Mouse (Mus musculus) forebrain, embryonic 16.5 days (tissue): ENCODE results near the gene Oxtr. TPM values are rescaled to one million over a fixed set of nuclear protein-coding genes. Genes with fewer than 3 reads are reported as not detected.

Experiments
- ATAC-seq: fragments of 200-750 bp; cut with Nextera tagmentation; 2 replicates; pipeline ENCODE4 v1.8.0; 2017; ENCODE audit warnings: mild to moderate bottlenecking, moderate library complexity
- H3K27ac ChIP-seq: fragments of 300-500 bp; sonication (generic); 2 replicates; pipeline ENCODE4 v1.5.1; 2014; ENCODE audit warnings: low read length, control low read depth
- H3K27me3 ChIP-seq: fragments of 300-500 bp; sonication (generic); replicated peaks from 2 replicates; pipeline ENCODE4 v1.6.1; 2014; ENCODE audit warnings: low read length; ENCODE audit not compliant: control insufficient read depth, insufficient read depth
- H3K36me3 ChIP-seq: fragments of 300-500 bp; sonication (generic); 2 replicates; pipeline ENCODE4 v1.6.1; 2014; ENCODE audit not compliant: control insufficient read depth, insufficient read depth
- H3K4me1 ChIP-seq: fragments of 300-500 bp; sonication (generic); replicated peaks from 2 replicates; pipeline ENCODE4 v1.6.1; 2014; ENCODE audit warnings: low read length; ENCODE audit not compliant: control insufficient read depth, insufficient read depth
- H3K4me2 ChIP-seq: fragments of 300-500 bp; sonication (generic); 2 replicates; pipeline ENCODE4 v1.6.1; 2014; ENCODE audit warnings: mild to moderate bottlenecking, low read length, control low read depth
- H3K4me3 ChIP-seq: fragments of 300-500 bp; sonication (generic); replicated peaks from 2 replicates; pipeline ENCODE4 v1.5.1; 2014; ENCODE audit warnings: mild to moderate bottlenecking, low read length, control low read depth
- H3K9ac ChIP-seq: fragments of 300-500 bp; sonication (generic); replicated peaks from 2 replicates; pipeline ENCODE4 v1.6.1; 2014; ENCODE audit warnings: low read depth, low read length, control low read depth
- H3K9me3 ChIP-seq: fragments of 300-500 bp; sonication (generic); 2 replicates; pipeline ENCODE4 v1.6.1; 2016; ENCODE audit warnings: low read length; ENCODE audit not compliant: control insufficient read depth
- WGBS: fragments of 180-500 bp; shearing (Covaris S2); extraction: QIAGEN DNeasy Blood & Tissue Kit; methylation state at CpG from one replicate; pipeline ENCODE4 v1.1.7; 2014; 5-methylcytosine and 5-hydroxymethylcytosine counted together
- polyA plus RNA-seq: library from polyadenylated mRNA; unstranded; fragments of >200 nt; fragmentation: Nextera tagmentation; extraction: Ambion mirVana; gene quantifications from 2 replicates; pipeline ENCODE4 v1.2.1, GENCODE M21; 2015

Gene Oxtr
- polyA plus RNA-seq, 1 experiment from 2014 or later: 1.5 TPM

DNA sequence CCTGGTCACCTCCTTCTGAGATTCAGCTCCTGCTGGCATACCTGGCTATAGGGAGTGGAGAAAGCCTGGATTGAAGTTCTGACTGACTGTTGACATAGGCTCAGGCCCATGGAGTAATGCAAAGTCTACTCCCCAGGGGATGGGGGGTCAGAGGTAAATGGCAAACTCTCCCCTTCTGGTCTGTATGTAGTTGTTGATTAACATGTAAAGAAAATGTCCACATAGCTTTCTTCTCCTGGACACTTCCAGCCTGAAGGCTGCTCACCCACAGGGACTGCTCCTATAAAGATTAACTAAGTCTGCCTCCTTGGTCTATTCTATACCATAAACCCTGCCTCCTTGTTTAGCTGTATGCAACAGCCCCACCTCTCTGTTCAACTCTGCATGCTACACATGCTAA is 23.7 kb downstream of the Oxtr start:
- ATAC-seq: no peak

DNA sequence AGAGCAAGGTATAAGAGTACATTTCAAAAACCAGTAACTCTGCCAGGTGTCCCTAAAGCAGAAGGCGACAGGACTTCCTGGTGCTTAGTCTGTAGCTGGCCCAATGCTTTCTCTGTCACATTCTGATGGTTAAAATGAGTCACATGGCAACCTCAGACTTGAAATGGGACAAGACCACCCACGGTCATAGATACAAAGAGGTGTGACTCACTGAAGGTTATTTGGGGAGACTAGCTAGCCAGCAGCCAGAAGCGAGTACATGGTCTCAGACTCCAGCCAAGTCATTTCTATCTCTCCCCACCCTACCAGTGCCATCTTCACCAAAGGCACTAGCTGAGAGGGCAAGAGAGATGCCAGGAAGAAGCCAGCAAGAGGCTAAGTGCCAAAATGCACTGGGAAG is 24.3 kb downstream of the Oxtr start:
- H3K9me3 ChIP-seq: no peaks in the 10 kb centered on the region
- H3K9ac ChIP-seq: no peak overlapping the region
- H3K4me2 ChIP-seq: no peak overlapping the region
- H3K27me3 ChIP-seq: no peaks in the 10 kb centered on the region
- WGBS: 86% methylated on average over 3 of the region's 3 CpGs
- H3K4me3 ChIP-seq: no peak overlapping the region
- H3K27ac ChIP-seq: no peak overlapping the region
- H3K36me3 ChIP-seq: no peaks in the 10 kb centered on the region
- no peak for ATAC-seq
- H3K4me1 ChIP-seq: no peaks in the 10 kb centered on the region

More for the DNA sequence above, 23.7 kb downstream of the Oxtr start:
- H3K36me3 ChIP-seq: no peaks in the 10 kb centered on the region
- no peaks in the 10 kb centered on the region for H3K27me3 ChIP-seq
- no peak overlapping the region for H3K9ac ChIP-seq
- H3K4me3 ChIP-seq: no peak overlapping the region
- H3K9me3 ChIP-seq: no peaks in the 10 kb centered on the region
- H3K4me2 ChIP-seq: no peak overlapping the region
- H3K27ac ChIP-seq: no peak overlapping the region
- no peaks in the 10 kb centered on the region for H3K4me1 ChIP-seq

DNA sequence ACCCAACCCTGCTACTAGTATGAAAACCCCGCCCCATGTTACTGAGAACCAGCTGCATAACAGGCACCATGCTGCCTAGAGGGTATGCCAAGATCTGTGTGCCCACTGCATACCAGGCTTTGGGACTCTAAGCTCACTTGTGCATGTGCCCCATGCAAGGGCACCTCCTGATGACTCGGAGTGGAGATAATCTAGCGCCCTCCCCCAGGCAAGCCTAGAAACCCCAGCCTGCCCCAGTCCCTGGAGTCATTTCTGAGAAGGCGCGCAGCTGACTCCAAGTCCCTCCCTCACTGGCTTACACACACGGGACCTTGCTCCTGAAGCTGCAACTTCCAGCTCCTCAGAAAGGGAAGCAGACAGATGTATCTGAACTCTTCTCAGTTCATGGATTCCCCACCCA is 26.4 kb downstream of the Oxtr start:
- no peaks in the 10 kb centered on the region for H3K36me3 ChIP-seq
- no peak for ATAC-seq
- WGBS: 87% methylated on average over 6 of the region's 6 CpGs

GRCm38 (mm10) chr6:112461459-112461858 is 28.3 kb downstream of the Oxtr start:
- Histone ChIP-seq H3K36me3 (no peaks in the 10 kb centered on the region), H3K27ac (no peak overlapping the region), H3K4me1 (no peaks in the 10 kb centered on the region), H3K27me3 (no peaks in the 10 kb centered on the region), H3K4me3 (no peak overlapping the region), H3K9me3 (no peaks in the 10 kb centered on the region), H3K4me2 (no peak overlapping the region), H3K9ac (no peak overlapping the region)
- ATAC-seq: no peak
- 91% methylated on average over 5 of the region's 5 CpGs for WGBS

More for the DNA sequence above, 26.4 kb downstream of the Oxtr start:
- no peaks in the 10 kb centered on the region for H3K9me3 ChIP-seq
- no peaks in the 10 kb centered on the region for H3K27me3 ChIP-seq
- no peak overlapping the region for H3K4me3 ChIP-seq
- H3K4me2 ChIP-seq: no peak overlapping the region
- no peak overlapping the region for H3K27ac ChIP-seq
- H3K4me1 ChIP-seq: no peaks in the 10 kb centered on the region
- no peak overlapping the region for H3K9ac ChIP-seq

DNA sequence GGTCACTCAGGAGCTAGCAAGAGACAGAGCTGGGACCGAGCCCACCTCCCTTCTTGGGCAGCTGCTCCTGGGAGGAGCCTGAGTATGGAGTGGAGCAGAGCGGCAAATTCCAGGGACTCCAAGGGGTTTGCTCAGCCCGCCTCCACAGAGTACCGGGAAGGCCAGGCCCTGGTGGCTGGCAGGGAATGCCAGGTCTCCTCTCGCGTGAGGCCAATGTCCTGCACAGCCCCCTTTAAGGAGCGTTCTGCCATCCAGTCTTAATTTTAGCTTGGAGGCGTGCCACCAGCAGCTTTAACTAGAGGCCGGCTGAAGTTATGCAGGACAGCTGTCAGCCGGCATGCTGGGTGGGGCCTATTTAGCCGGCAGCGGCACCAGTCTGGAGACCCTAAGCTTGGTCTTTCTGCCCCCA is 30.4 kb downstream of the Oxtr start, which contains the start of gene Cav3:
TSS of gene Cav3 (plus strand) at position 165 of the 409 bp plus-strand sequence.
- WGBS: 64% methylated on average over 12 of the region's 12 CpGs

GRCm38 (mm10) chr6:112445675-112446074 is 44.1 kb downstream of the Oxtr start:
- no peak overlapping the region for H3K27ac ChIP-seq
- H3K4me2 ChIP-seq: no peak overlapping the region
- H3K36me3 ChIP-seq: no peaks in the 10 kb centered on the region
- 87% methylated on average over 3 of the region's 3 CpGs for WGBS
- no peak overlapping the region for H3K4me3 ChIP-seq
- no peaks in the 10 kb centered on the region for H3K27me3 ChIP-seq
- no peak overlapping the region for H3K9ac ChIP-seq
- no peaks in the 10 kb centered on the region for H3K4me1 ChIP-seq
- no peaks in the 10 kb centered on the region for H3K9me3 ChIP-seq
- ATAC-seq: no peak

More for the DNA sequence above, 30.4 kb downstream of the Oxtr start, which contains the start of gene Cav3:
- Histone ChIP-seq H3K4me3 (no peak within 1 kb of the TSS), H3K4me1 (no peaks in the 10 kb centered on the region), H3K9ac (no peak within 1 kb of the TSS), H3K27ac (no peak within 1 kb of the TSS), H3K4me2 (no peak within 1 kb of the TSS), H3K27me3 (no peaks in the 10 kb centered on the region), H3K9me3 (no peaks in the 10 kb centered on the region), H3K36me3 (no peaks in the 10 kb centered on the region)
- ATAC-seq: no peak

- H3K36me3 ChIP-seq: no peaks in the 10 kb centered on the region
- H3K27ac ChIP-seq: no peak overlapping the region
- H3K4me2 ChIP-seq: no peak overlapping the region
- no peak for ATAC-seq
- no peaks in the 10 kb centered on the region for H3K4me1 ChIP-seq
- 72% methylated on average over 6 of the region's 6 CpGs for WGBS
- 0 out of 2 replicates have a peak, but pooled peaks cover 2% of the 10 kb centered on the region for H3K9me3 ChIP-seq
- H3K27me3 ChIP-seq: no peaks in the 10 kb centered on the region
- H3K9ac ChIP-seq: no peak overlapping the region
- no peak overlapping the region for H3K4me3 ChIP-seq
These were observed 63.6 kb downstream of the Oxtr start for GRCm38 (mm10) chr6:112426018-112426732.

GRCm38 (mm10) chr6:112423746-112424501 is 65.8 kb downstream of the Oxtr start:
- WGBS: 69% methylated on average over 8 of the region's 8 CpGs
- Histone ChIP-seq H3K27me3 (no peaks in the 10 kb centered on the region), H3K9ac (no peak overlapping the region), H3K4me1 (peaks cover 9% of the 10 kb centered on the region; the same call in 1 of the 2 replicates), H3K4me3 (no peak overlapping the region), H3K27ac (no peak overlapping the region), H3K4me2 (no peak overlapping the region), H3K36me3 (no peaks in the 10 kb centered on the region), H3K9me3 (0 out of 2 replicates have a peak, but pooled peaks cover 2% of the 10 kb centered on the region)
- peak; percentile 32 for ATAC-seq
